Mouse (Mus musculus) forebrain, embryonic 10.5 days (tissue): ENCODE measurements around the gene Gm10428. TPM values are rescaled to one million over a fixed set of nuclear protein-coding genes. Genes with fewer than 3 reads are reported as not detected.

Experiments used
- DNase-seq: peaks from one replicate; pipeline ENCODE4 v3.0.0-alpha.2; 2017; ENCODE audit warnings: low spot score; ENCODE audit errors: extremely low spot score
- H3K27ac ChIP-seq: fragments of 300-500 bp; sonication (generic); 2 replicates; pipeline ENCODE4 v1.5.1; 2016; ENCODE audit warnings: mild to moderate bottlenecking
- H3K27me3 ChIP-seq: fragments of 300-500 bp; sonication (generic); 2 replicates; pipeline ENCODE4 v1.6.1; 2016; ENCODE audit warnings: mild to moderate bottlenecking; ENCODE audit not compliant: poor library complexity, severe bottlenecking
- H3K36me3 ChIP-seq: fragments of 300-500 bp; sonication (generic); replicated peaks from 2 replicates; pipeline ENCODE4 v1.6.1; 2016; ENCODE audit warnings: mild to moderate bottlenecking, moderate library complexity
- H3K4me1 ChIP-seq: fragments of 300-500 bp; sonication (generic); 2 replicates; pipeline ENCODE4 v1.6.1; 2016
- H3K4me3 ChIP-seq: fragments of 300-500 bp; sonication (generic); 2 replicates; pipeline ENCODE4 v1.5.1; 2016; ENCODE audit warnings: mild to moderate bottlenecking, moderate library complexity
- H3K9me3 ChIP-seq: fragments of 300-500 bp; sonication (generic); 2 replicates; pipeline ENCODE4 v1.6.1; 2016; ENCODE audit warnings: mild to moderate bottlenecking, moderate library complexity
- WGBS: fragments of 180-500 bp; shearing (Covaris S2); methylation state at CpG from one replicate; pipeline ENCODE4 v1.1.7; 2016; 5-methylcytosine and 5-hydroxymethylcytosine counted together
- polyA plus RNA-seq: library from polyadenylated mRNA; unstranded; fragments of >200 nt; fragmentation: Nextera tagmentation; extraction: Ambion mirVana; gene quantifications from 2 replicates; pipeline ENCODE4 v1.2.1, GENCODE M21; 2016

Gene Gm10428
- not detected in 2 replicates for polyA plus RNA-seq

DNA sequence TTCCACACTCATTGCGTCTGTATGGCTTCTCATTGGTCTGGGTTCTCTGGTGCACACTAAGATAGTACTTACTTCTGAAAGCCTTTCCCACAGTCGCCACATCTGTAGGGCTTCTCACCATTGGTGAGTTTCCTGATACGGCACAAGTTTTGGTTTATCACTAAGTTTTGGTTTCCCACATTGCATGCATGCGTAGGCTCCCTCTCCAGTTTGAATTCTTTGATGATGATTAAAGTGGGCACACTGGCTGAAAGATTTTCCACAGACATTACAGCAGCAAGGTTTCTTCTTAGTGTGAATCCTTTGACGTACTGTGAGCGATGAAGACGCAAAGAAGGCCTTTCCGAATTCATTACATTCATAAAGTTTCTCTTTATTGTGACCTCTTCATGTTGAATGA lies at the start of gene Gm10428:
Gene Gm10428 (plus strand): TSS at position 321 of the 400 bp plus-strand sequence.
- no peak within 1 kb of the TSS for H3K4me3 ChIP-seq
- DNase-seq: no peak
- H3K9me3 ChIP-seq: no peaks in the 10 kb centered on the region
- peaks cover 14% of the 10 kb centered on the region for H3K4me1 ChIP-seq
- WGBS: 94% methylated on average over 8 of the region's 8 CpGs
- H3K27me3 ChIP-seq: peaks cover 42% of the 10 kb centered on the region
- no peaks in the 10 kb centered on the region for H3K36me3 ChIP-seq
- H3K27ac ChIP-seq: no peak within 1 kb of the TSS

DNA sequence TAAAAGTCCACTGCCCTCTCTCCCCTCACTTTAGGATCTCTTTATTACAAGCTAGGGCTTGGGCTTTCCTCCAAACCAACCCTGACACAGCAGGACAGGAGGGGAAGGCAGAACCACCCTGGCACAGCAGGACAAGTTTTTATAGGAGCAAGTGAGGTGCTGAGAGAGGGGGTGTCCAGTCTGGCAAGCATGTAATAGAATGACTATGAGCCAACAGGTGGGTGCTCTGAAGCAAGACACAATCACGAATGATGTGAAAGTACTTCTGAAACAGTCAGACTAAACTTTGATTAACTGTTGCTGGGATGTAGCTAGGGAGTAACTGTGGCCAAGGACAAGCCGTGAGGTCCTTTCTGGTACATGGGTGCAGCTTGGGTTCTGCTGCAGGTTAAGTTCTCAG lies 46.8 kb upstream of the Gm10428 start:
- Histone ChIP-seq H3K4me1 (no peaks in the 10 kb centered on the region), H3K27me3 (no peaks in the 10 kb centered on the region), H3K4me3 (no peak overlapping the region), H3K9me3 (no peaks in the 10 kb centered on the region), H3K27ac (no peak overlapping the region), H3K36me3 (peaks cover 14% of the 10 kb centered on the region)
- DNase-seq: no peak
- WGBS: 90% methylated on average over 2 of the region's 2 CpGs

DNA sequence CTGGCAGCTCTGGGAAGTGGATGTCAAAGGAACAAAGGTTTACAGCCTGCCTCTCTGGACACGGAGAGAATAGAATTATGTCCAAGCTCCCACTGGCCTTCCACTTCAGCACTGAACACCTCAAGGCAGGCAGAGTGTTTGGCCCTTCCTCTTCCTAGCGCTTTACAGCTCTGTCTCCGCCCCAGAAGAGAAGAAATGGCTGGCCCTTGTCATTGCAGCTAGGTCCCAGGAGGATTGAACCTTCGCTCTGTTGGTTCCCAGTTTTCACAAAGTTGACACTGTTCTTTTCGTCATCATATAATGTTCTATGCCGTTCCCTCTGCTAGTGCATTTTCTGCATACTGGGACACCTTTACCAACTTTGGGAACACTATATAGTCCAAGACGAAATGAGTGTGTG lies 44.6 kb upstream of the Gm10428 start:
- peaks cover 32% of the 10 kb centered on the region for H3K36me3 ChIP-seq
- no peak overlapping the region for H3K27ac ChIP-seq
- WGBS: 82% methylated on average over 7 of the region's 7 CpGs
- H3K4me1 ChIP-seq: no peaks in the 10 kb centered on the region
- H3K9me3 ChIP-seq: no peaks in the 10 kb centered on the region
- no peaks in the 10 kb centered on the region for H3K27me3 ChIP-seq
- H3K4me3 ChIP-seq: no peak overlapping the region
- DNase-seq: no peak

DNA sequence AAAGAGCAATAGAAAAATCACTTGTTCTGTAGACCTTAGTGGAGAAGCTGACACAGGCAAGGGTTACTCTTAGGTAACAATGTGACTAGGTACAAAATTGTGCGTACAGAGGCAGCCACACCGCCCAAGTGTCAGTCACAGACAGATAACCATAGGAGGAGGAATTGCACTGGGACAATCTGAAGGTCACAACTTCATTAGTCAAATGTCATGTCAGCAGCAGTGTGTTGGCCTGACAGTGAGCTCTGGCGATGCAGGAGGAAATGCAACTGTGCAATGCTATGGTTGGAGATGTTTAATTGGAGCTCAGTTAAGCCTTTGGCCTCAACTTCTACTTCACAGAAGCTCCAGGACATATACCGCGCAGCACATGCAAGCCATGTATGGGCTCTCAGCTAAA lies 42.2 kb upstream of the Gm10428 start:
- WGBS: 91% methylated on average over 5 of the region's 5 CpGs
- Histone ChIP-seq H3K9me3 (no peaks in the 10 kb centered on the region), H3K27me3 (no peaks in the 10 kb centered on the region), H3K36me3 (peaks cover 53% of the 10 kb centered on the region), H3K4me3 (no peak overlapping the region), H3K27ac (no peak overlapping the region), H3K4me1 (no peaks in the 10 kb centered on the region)
- DNase-seq: no peak

DNA sequence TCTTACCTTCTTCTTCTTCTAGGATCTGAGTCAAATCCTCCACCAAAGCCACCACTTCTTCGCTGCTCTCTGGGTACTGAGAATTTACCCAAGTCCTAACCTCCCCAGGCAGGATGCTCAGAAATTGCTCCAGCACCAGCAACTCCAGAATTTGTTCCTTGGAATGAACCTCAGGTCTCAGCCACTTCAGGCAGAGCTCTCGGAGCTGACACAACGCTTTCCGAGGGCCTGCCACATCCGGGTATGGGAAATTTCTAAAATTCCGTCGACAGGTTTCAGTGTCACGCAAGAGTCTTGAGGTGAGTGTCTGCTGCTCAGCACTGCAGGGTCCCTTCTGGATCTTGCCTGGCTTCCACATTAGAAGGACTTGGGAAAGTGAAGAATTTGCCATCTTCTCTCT lies 24.6 kb upstream of the Gm10428 start:
- DNase-seq: no peak
- 93% methylated on average over 8 of the region's 8 CpGs for WGBS
- H3K9me3 ChIP-seq: no peaks in the 10 kb centered on the region
- H3K27ac ChIP-seq: no peak overlapping the region
- no peak overlapping the region for H3K4me3 ChIP-seq
- peaks cover 20% of the 10 kb centered on the region for H3K4me1 ChIP-seq
- no peaks in the 10 kb centered on the region for H3K27me3 ChIP-seq
- H3K36me3 ChIP-seq: peaks cover 57% of the 10 kb centered on the region

DNA sequence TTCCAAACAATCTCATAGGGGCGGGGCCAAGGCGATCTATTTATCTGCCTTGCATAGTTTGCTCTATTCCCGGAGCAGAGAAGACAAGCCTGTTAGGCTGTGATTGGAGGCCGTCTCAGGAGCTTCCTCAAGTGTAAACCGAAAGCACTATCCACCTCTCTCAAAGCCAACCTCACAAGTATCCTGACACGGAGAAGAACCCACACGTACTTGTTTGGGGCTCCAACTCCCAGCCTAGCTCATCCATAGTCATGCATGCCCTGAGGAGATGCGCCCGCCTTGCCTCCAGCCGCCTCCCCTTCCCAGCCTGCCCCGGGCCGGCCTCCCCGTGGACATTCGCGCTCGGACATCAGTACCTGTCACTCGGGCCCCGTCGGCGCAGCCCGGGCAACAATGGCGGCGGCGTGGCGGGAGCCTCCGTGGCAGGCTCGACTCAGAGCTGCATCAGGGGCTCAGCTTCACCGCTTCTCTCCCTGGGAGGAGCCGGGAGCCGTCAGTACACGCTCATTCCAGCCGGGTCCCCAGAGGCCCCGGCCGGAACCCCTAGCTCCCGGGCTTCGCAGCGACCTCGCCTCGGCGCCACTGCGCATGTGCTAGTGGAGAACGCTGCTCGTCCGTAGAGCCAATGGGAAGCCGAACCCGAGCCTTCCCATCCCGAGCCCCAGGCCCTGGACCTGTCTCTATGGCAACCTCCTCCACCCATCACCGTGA lies 21.4 kb upstream of the Gm10428 start, which contains the start of gene Zfp287:
Gene Zfp287 (minus strand): TSS at position 595 of the 711 bp plus-strand sequence.
- peak within 1 kb of the TSS; percentile 79 for H3K4me3 ChIP-seq
- H3K4me1 ChIP-seq: peaks cover 20% of the 10 kb centered on the region
- WGBS: under 1% methylated on average over 48 of the region's 48 CpGs
- H3K36me3 ChIP-seq: peaks cover 25% of the 10 kb centered on the region
- H3K27me3 ChIP-seq: 0 out of 2 replicates have a peak, but pooled peaks cover 3% of the 10 kb centered on the region
- peak within 1 kb of the TSS; percentile 94 for H3K27ac ChIP-seq
- peak; percentile 92 for DNase-seq
- no peaks in the 10 kb centered on the region for H3K9me3 ChIP-seq

DNA sequence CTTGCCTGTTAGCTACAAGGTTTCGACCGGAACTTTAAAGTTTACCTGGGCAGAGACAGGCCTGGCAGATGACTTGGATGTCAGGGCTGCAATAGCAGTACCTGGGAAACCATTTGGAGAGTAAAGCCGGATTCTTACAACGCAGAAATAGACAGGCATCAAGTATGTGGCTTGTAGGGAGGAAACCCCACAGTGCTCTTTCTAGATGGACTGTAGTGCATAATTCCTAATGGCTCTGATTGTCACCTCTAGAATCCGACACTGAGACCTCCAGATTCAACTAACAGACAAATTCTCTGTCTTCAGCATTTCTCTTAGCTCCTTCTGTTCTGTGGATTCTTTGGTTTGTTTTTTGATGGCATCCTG lies 20.9 kb upstream of the Gm10428 start:
- peak overlapping the region; percentile 94 for H3K27ac ChIP-seq

DNA sequence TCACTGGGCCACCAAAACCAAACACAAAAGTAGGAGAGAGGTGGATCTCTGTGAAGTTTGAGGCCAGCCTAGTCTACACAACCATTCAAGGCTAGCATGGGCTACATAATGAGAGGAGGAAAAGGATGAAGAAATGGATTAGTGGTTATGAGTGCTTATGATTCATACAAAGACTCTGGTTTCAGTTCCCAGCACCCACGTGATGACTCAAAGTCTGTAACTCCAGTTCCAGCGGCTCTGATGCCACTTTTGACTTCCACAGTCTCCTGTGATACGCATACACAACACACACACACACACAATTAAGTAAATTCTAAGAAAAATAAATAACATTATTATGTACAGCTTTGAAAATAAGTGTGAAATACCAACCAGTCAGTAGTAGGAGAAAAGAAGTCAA lies 20.2 kb upstream of the Gm10428 start:
- H3K9me3 ChIP-seq: no peaks in the 10 kb centered on the region
- 81% methylated on average over 3 of the region's 3 CpGs for WGBS
- no peak overlapping the region for H3K27ac ChIP-seq
- H3K27me3 ChIP-seq: 0 out of 2 replicates have a peak, but pooled peaks cover 3% of the 10 kb centered on the region
- no peak for DNase-seq
- peaks cover 18% of the 10 kb centered on the region for H3K36me3 ChIP-seq
- H3K4me3 ChIP-seq: no peak overlapping the region
- H3K4me1 ChIP-seq: peaks cover 20% of the 10 kb centered on the region

More for the DNA sequence above, 20.9 kb upstream of the Gm10428 start:
- peak overlapping the region; percentile 79 for H3K4me3 ChIP-seq
- H3K9me3 ChIP-seq: no peaks in the 10 kb centered on the region
- 9% methylated on average over 5 of the region's 5 CpGs for WGBS
- DNase-seq: no peak
- H3K27me3 ChIP-seq: 0 out of 2 replicates have a peak, but pooled peaks cover 3% of the 10 kb centered on the region
- peaks cover 24% of the 10 kb centered on the region for H3K36me3 ChIP-seq
- peaks cover 20% of the 10 kb centered on the region for H3K4me1 ChIP-seq

DNA sequence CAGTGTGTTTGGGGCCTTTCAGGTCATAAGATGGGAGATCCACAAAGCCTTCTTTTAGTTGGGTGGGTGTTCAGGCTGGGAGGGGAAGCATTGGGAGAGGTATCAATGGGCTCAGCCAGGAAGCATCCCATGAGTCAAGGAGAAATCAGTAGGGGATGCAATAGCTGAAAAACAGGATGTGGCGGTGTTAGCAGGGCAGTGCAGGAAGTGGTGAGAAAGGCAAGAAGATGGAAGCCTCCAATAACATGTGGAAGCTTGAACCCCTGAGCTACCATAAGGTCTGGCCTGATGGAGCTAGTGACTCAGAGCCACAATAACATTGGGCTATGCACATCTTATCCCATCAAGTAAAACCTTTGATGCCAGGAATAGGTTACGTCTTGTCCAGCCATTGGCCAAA lies 11.7 kb upstream of the Gm10428 start:
- 94% methylated on average over 2 of the region's 2 CpGs for WGBS
- no peak for DNase-seq
- Histone ChIP-seq H3K9me3 (no peaks in the 10 kb centered on the region), H3K27me3 (peaks cover 17% of the 10 kb centered on the region; the same call in 1 of the 2 replicates), H3K36me3 (no peaks in the 10 kb centered on the region), H3K4me1 (peaks cover 10% of the 10 kb centered on the region), H3K4me3 (no peak overlapping the region), H3K27ac (no peak overlapping the region)

DNA sequence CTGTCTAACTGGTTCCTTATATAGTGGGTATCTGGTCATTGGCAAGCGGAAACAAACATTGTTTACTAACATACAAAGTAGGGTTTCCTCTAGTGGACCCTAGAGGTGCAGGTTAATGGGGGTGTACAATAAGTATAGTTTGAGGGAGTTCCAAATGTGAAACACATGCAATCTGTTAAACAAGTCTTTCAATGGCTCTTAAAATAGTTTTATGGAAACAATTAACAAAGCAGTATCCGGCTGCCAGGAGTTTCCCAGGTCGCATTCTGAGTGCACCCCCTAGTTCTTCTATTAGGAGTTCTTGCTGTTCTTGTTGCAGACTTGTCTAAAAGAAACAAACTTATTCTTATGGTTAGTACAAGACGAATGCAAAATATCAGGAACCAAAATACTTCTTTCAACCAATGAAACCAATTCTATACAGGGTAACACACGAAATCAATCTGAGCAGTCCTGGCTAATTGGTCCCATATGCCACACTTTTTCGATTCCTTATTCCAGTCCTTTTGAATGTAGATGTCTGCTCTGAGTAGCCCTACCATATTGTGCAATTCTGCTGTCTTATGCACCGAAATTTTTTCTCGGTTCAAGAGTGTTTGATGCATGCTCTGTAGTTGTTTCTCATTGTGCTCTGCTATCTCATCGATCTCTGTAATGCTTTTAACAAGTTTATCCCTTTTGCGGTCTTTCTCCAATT lies 10.5 kb upstream of the Gm10428 start:
- no peak overlapping the region for H3K27ac ChIP-seq
- peaks cover 29% of the 10 kb centered on the region for H3K27me3 ChIP-seq
- peaks cover 14% of the 10 kb centered on the region for H3K4me1 ChIP-seq
- DNase-seq: no peak
- WGBS: 72% methylated on average over 10 of the region's 10 CpGs
- H3K9me3 ChIP-seq: no peaks in the 10 kb centered on the region
- H3K4me3 ChIP-seq: no peak overlapping the region
- no peaks in the 10 kb centered on the region for H3K36me3 ChIP-seq

DNA sequence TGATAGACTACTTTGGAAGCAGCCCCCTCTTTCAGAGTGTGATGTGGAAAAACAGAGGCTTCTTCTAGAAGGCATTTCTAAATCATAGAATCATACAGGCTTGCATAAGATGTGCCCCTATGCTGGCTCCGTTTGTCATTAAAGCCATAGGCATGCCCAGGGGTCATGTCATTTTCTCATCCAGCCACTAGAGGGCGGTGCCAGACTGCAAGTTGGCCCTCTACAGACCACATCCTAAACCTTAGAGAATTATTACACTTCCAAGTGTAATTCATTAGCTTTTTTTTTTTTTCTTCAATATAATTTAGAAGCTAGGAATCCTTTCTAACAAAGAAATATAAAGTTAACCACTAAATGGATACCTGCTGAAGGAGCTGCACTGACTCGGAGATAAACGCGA lies 8.8 kb upstream of the Gm10428 start:
- H3K4me3 ChIP-seq: no peak overlapping the region
- DNase-seq: peak; percentile 67
- WGBS: 45% methylated on average over 5 of the region's 5 CpGs
- no peaks in the 10 kb centered on the region for H3K9me3 ChIP-seq
- H3K27ac ChIP-seq: no peak overlapping the region
- peaks cover 14% of the 10 kb centered on the region for H3K4me1 ChIP-seq
- H3K27me3 ChIP-seq: peaks cover 44% of the 10 kb centered on the region
- H3K36me3 ChIP-seq: no peaks in the 10 kb centered on the region

DNA sequence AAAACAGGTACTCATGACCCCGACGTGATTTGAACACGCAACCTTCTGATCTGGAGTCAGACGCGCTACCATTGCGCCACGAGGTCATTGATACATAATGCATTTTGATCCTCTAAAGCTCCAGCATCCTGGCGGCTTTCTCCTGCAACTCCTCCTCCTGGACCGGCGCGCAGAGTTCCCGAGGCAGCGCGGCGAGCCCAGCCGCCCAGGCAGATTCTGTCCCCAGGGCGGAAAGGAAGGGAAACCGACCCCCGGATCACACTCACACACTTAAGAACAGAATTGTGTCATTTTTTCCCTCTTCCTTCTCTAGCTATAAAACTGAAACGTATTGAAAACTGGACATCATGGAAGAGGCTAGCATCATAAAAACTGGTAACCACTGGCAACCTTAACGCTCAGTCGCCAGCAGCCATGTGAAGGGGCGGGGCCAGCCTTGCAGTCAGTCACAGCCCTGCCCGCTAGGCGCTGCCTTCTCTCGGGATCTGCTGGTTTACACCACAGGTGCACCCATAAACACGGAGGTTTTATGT lies 6.8 kb upstream of the Gm10428 start:
- H3K9me3 ChIP-seq: no peaks in the 10 kb centered on the region
- H3K27ac ChIP-seq: no peak overlapping the region
- DNase-seq: peak; percentile 64
- H3K4me1 ChIP-seq: peaks cover 14% of the 10 kb centered on the region
- H3K36me3 ChIP-seq: no peaks in the 10 kb centered on the region
- peaks cover 44% of the 10 kb centered on the region for H3K27me3 ChIP-seq
- peak overlapping the region; percentile 56 for H3K4me3 ChIP-seq
- WGBS: 3% methylated on average over 27 of the region's 27 CpGs

DNA sequence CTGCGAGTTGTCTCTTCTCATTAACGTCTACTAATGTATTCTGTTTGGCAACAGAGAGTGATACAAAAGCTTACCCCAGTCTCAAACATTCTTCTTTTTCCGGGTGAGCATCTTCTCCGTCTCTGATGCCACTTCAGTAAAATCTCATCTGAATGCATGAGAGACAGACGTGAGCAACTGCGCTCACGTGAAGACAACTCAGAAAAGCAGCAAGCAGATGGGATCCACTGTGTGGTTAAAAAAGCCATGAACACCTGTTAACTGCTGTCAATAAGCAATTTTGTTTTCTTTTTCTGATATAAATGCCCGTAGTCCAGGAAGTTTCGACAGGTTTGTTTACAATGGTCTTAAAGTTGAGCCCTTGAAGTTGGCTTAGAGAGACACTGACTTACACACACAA lies 5.7 kb upstream of the Gm10428 start:
- H3K4me1 ChIP-seq: peaks cover 17% of the 10 kb centered on the region
- peaks cover 44% of the 10 kb centered on the region for H3K27me3 ChIP-seq
- no peaks in the 10 kb centered on the region for H3K9me3 ChIP-seq
- WGBS: 86% methylated on average over 9 of the region's 9 CpGs
- no peaks in the 10 kb centered on the region for H3K36me3 ChIP-seq
- DNase-seq: no peak
- H3K27ac ChIP-seq: no peak overlapping the region
- H3K4me3 ChIP-seq: no peak overlapping the region
